Mouse (Mus musculus) spleen, adult 2 months (tissue): ENCODE results near the gene Neurl1a. TPM values are rescaled to one million over a fixed set of nuclear protein-coding genes. Genes with fewer than 3 reads are reported as not detected.

Experiments used
- DNase-seq, 2 experiments: peaks; one replicate each; pipeline versions ENCODE4 v3.0.0 to v3.0.0-alpha.2; 2012 to 2021; ENCODE audit warnings: low spot score in 2 of 2, low read depth in 1 of 2
- H3K27ac ChIP-seq: fragments of 200-500 bp; 2 replicates; pipeline ENCODE4 v1.5.1; 2012; ENCODE audit warnings: low read length, inconsistent platforms; ENCODE audit not compliant: insufficient read depth
- H3K27me3 ChIP-seq: fragments of 200-500 bp; 2 replicates; pipeline ENCODE4 v1.6.1; 2012; ENCODE audit warnings: mild to moderate bottlenecking, moderate library complexity, low read length, inconsistent platforms; ENCODE audit not compliant: control insufficient read depth, insufficient read depth
- H3K36me3 ChIP-seq: fragments of 200-500 bp; 2 replicates; pipeline ENCODE4 v1.6.1; 2012; ENCODE audit warnings: mild to moderate bottlenecking, low read length, inconsistent platforms; ENCODE audit not compliant: control insufficient read depth, insufficient read depth
- H3K4me1 ChIP-seq: fragments of 200-500 bp; 2 replicates; pipeline ENCODE4 v1.6.1; 2011; ENCODE audit warnings: inconsistent platforms; ENCODE audit not compliant: control insufficient read depth, insufficient read depth, insufficient read length
- H3K4me3 ChIP-seq: fragments of 200-500 bp; 2 replicates; pipeline ENCODE4 v1.5.1; 2011; ENCODE audit warnings: mild to moderate bottlenecking, inconsistent platforms; ENCODE audit not compliant: insufficient read depth, insufficient read length; ENCODE audit errors: extremely low read depth
- CTCF ChIP-seq: fragments of 200-500 bp; IDR thresholded peaks from 2 replicates; pipeline ENCODE4 v1.5.1; 2011; ENCODE audit warnings: mild to moderate bottlenecking, inconsistent platforms; ENCODE audit not compliant: insufficient read depth, insufficient read length, insufficient replicate concordance; ENCODE audit errors: extremely low read depth
- POLR2A ChIP-seq: fragments of 200-500 bp; IDR thresholded peaks from 2 replicates; pipeline ENCODE4 v1.6.1; 2011; ENCODE audit warnings: low read depth, low read length, inconsistent platforms
- WGBS: fragments of 180-500 bp; shearing (Covaris S2); methylation state at CpG from one replicate; pipeline ENCODE4 v1.1.7; 2018; 5-methylcytosine and 5-hydroxymethylcytosine counted together
- polyA plus RNA-seq: library from polyadenylated mRNA; depleted of rRNA; stranded (reverse); fragments of >200 nt; gene quantifications from 2 replicates; pipeline ENCODE4 v1.2.3, GENCODE M21; 2012

The Neurl1a gene
- polyA plus RNA-seq, 1 experiment = 2.6 TPM

- TF ChIP-seq POLR2A (no peak), CTCF (no peak)
- Histone ChIP-seq H3K4me3 (no peak overlapping the region), H3K27me3 (no peaks in the 10 kb centered on the region), H3K36me3 (no peaks in the 10 kb centered on the region), H3K27ac (no peak overlapping the region), H3K4me1 (no peaks in the 10 kb centered on the region)
- no peak for DNase-seq
- WGBS = 94% methylated on average over 4 of the region's 4 CpGs
These were observed 31.8 kb downstream of the Neurl1a start for GRCm38 (mm10) chr19:47210432-47210831.

GRCm38 (mm10) chr19:47211609-47212312 is 33.1 kb downstream of the Neurl1a start:
- TF ChIP-seq CTCF = no peak
- no peak overlapping the region for H3K4me3 ChIP-seq
- DNase-seq = no peak
- no peaks in the 10 kb centered on the region for H3K27me3 ChIP-seq
- no peaks in the 10 kb centered on the region for H3K4me1 ChIP-seq
- H3K36me3 ChIP-seq = no peaks in the 10 kb centered on the region
- 85% methylated on average over 10 of the region's 10 CpGs for WGBS
- H3K27ac ChIP-seq = no peak overlapping the region

GRCm38 (mm10) chr19:47212401-47212800 is 33.8 kb downstream of the Neurl1a start:
- 89% methylated on average over 7 of the region's 7 CpGs for WGBS
- no peak overlapping the region for H3K27ac ChIP-seq
- no peak for DNase-seq
- no peaks in the 10 kb centered on the region for H3K36me3 ChIP-seq
- no peaks in the 10 kb centered on the region for H3K27me3 ChIP-seq
- H3K4me3 ChIP-seq = no peak overlapping the region
- no peaks in the 10 kb centered on the region for H3K4me1 ChIP-seq
- no peak for TF ChIP-seq CTCF
- TF ChIP-seq POLR2A = no peak

- H3K27ac ChIP-seq = no peak overlapping the region
- H3K27me3 ChIP-seq = no peaks in the 10 kb centered on the region
- no peak for DNase-seq
- no peaks in the 10 kb centered on the region for H3K4me1 ChIP-seq
- H3K4me3 ChIP-seq = no peak overlapping the region
- TF ChIP-seq CTCF = no peak
- no peak for TF ChIP-seq POLR2A
- 69% methylated on average over 1 of the region's 1 CpGs for WGBS
- H3K36me3 ChIP-seq = no peaks in the 10 kb centered on the region
These were observed 34.9 kb downstream of the Neurl1a start for GRCm38 (mm10) chr19:47213470-47213869.

- H3K4me1 ChIP-seq = no peaks in the 10 kb centered on the region
- no peak overlapping the region for H3K27ac ChIP-seq
- no peaks in the 10 kb centered on the region for H3K27me3 ChIP-seq
- H3K36me3 ChIP-seq = no peaks in the 10 kb centered on the region
- DNase-seq = no peak
- H3K4me3 ChIP-seq = no peak overlapping the region
- whole genome bisulfite sequencing = 84% methylated on average over 5 of the region's 5 CpGs
- TF ChIP-seq POLR2A (no peak), CTCF (no peak)
These were observed 38.1 kb downstream of the Neurl1a start for GRCm38 (mm10) chr19:47216766-47217165.

GRCm38 (mm10) chr19:47219622-47220021 is 41.0 kb downstream of the Neurl1a start:
- Histone ChIP-seq H3K4me3 (no peak overlapping the region), H3K36me3 (no peaks in the 10 kb centered on the region), H3K4me1 (no peaks in the 10 kb centered on the region), H3K27me3 (no peaks in the 10 kb centered on the region), H3K27ac (no peak overlapping the region)
- 76% methylated on average over 4 of the region's 4 CpGs for WGBS
- TF ChIP-seq CTCF = no peak
- no peak for TF ChIP-seq POLR2A
- no peak for DNase-seq

GRCm38 (mm10) chr19:47220232-47220631 is 41.6 kb downstream of the Neurl1a start:
- Histone ChIP-seq H3K4me3 (no peak overlapping the region), H3K36me3 (no peaks in the 10 kb centered on the region), H3K27me3 (no peaks in the 10 kb centered on the region), H3K4me1 (peaks cover 3% of the 10 kb centered on the region; the same call in 1 of the 2 replicates), H3K27ac (no peak overlapping the region)
- no peak for DNase-seq
- WGBS = 92% methylated on average over 2 of the region's 2 CpGs
- no peak for TF ChIP-seq CTCF
- TF ChIP-seq POLR2A = no peak
